Mouse (Mus musculus) hindlimb bud, embryonic 11.5 days (tissue): ENCODE measurements around the gene Adgre4.
"Not testable (repeated sequence)": the region's sequence is repeated elsewhere in the genome, so short reads cannot be mapped to it uniquely, and the experiment has no call there.

Experiments used
- DNase-seq: peaks from one replicate; pipeline ENCODE4 v3.0.0-alpha.2; 2012; ENCODE audit warnings: low read depth, low spot score; ENCODE audit errors: extremely low spot score

The Adgre4 gene

DNA sequence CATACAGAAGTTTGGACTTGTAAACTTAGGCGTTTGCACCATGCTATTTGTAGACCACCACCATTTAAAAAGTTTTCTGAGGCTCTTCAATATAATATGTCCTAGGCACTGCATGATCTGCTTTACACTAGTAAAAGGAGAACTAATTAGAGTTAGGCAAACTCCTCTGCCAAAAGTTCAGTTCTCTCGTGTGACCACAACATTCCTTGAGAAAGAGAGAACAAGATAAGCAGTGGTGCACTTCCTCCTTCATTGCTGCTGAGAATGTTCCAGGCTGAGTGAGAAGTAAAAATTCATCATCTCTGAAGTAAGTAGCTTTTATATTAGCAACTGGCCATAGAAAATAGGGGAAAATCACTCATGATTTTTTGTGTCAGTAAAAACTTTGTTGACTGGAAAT lies at the start of gene Adgre4:
Gene Adgre4, plus strand, starts transcription at position 199 of the 400 bp plus-strand sequence.
- DNase-seq = no peak

GRCm38 (mm10) chr17:55702161-55702820 lies 47.5 kb upstream of the Adgre4 start:
- DNase-seq = peak; percentile 62

- DNase-seq = no peak
Observed at GRCm38 (mm10) chr17:55702865-55703264, 46.9 kb upstream of the Adgre4 start.

DNA sequence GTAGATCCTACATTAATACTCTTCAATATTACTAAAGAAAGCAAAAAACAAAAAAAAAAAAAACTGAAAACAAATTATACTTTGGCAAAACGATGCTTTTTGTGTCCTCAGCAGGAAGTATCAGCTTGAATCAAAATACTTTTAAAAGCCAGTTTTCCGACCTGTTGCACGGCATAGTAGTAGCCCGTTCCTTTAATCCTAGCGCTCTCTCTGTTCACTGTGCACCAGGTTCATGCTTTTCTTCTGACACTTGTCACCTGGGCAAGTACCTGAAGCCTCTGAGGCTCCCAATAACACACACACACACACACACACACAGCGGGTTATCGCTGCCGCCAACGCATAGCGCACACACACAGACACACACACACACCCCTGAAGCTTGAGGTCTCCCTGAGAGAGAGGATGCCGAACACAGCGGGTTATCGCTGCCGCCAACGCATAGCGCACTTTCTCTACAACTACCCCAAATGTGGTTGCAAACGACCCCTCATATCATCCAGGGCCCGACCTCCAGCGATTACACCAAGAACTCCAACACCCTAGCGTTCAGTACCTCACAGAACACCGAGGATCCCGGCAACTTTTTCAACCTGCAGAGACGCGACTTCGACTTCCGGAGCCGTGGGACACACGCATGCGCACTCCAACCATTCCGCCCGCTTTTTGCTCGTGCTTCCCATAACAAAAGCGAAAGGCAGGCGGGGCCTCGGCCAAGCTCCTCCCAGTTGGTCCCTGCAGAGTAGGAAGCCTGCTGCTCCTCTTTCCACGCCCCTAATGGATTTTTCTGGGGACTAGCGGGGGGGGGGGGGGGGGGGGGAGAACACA lies 37.6 kb upstream of the Adgre4 start, which contains the start of gene Pot1b:
Gene Pot1b, minus strand, starts transcription at position 645 of the 828 bp plus-strand sequence.
- DNase-seq = peak; percentile 92

GRCm38 (mm10) chr17:55721270-55721669 lies 28.5 kb upstream of the Adgre4 start:
- DNase-seq = no peak

GRCm38 (mm10) chr17:55722250-55722649 lies 27.5 kb upstream of the Adgre4 start:
- DNase-seq = no peak

- DNase-seq = no peak
Observed at GRCm38 (mm10) chr17:55726193-55726592, 23.6 kb upstream of the Adgre4 start.

GRCm38 (mm10) chr17:55736675-55737074 lies 13.1 kb upstream of the Adgre4 start:
- DNase-seq = no peak

- DNase-seq = no peak
Observed at GRCm38 (mm10) chr17:55751170-55751569, 1.4 kb downstream of the Adgre4 start.

- no peak for DNase-seq
Observed at GRCm38 (mm10) chr17:55813642-55814041, 63.9 kb downstream of the Adgre4 start.

GRCm38 (mm10) chr17:55816853-55817252 lies 67.1 kb downstream of the Adgre4 start:
- DNase-seq = no peak

- no peak for DNase-seq
Observed at GRCm38 (mm10) chr17:55821566-55821965, 71.8 kb downstream of the Adgre4 start.

- no peak for DNase-seq
Observed at GRCm38 (mm10) chr17:55843067-55843466, 93.3 kb downstream of the Adgre4 start.

DNA sequence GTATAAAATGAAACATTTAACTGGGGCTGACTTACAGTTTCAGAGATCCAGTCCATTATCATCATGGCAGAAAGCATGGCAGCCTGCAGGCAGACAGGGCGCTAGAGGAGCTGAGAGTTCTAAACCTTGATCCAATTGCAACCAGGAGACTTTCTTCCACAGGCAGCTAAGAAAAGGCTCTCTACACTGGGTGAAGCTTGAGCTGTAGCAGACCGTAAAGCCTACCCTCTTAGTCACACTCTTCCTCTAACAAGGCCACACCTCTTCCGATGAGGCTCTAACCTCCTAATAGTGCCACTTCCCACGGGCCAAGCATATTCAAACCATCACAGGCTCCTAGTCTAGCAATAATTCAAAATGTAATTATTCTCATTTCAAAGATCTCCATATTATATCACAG lies 127.4 kb downstream of the Adgre4 start:
- no peak for DNase-seq

DNA sequence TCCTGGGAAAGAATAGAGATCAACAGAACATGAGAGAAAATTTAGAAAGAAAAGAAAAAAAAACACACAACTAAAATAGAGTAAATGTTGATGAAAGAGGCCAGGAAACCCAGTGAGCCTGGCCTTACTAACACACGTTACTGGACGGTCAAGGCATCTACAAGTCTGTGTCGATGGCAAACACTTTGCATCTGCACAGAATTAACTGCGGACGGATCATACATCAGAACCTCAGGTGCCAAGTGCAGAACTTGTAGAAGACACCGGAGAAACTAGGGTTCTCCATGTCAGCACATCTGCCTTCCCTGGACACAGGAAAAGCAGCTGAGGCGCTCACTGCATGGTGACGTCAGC lies 128.5 kb downstream of the Adgre4 start:
- DNase-seq = not testable (repeated sequence)

- peak; percentile 41 for DNase-seq
Observed at GRCm38 (mm10) chr17:55878636-55879369, 129.0 kb downstream of the Adgre4 start, which contains the start of gene Zfp119a. TSS of gene Zfp119a (minus strand) at chr17:55878930.

DNA sequence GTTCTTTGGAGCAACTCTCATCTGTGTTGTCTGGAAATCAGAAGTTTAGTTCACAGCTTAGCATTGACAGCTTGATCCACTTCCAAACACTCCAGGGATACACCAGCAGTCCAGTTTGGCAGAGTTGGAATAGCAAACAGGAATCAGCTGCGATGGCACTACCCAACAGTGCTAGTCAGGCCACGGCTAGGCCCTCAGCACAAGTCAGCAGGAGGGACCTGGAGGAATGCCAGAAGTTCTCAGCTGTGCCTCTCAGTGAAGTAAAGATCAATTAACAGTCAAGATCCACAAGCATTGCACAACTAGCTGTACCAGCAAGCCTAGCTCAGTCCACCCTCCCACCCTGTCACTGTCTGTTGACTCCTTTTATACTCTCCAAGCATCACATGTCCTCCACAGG lies 133.8 kb downstream of the Adgre4 start:
- no peak for DNase-seq

DNA sequence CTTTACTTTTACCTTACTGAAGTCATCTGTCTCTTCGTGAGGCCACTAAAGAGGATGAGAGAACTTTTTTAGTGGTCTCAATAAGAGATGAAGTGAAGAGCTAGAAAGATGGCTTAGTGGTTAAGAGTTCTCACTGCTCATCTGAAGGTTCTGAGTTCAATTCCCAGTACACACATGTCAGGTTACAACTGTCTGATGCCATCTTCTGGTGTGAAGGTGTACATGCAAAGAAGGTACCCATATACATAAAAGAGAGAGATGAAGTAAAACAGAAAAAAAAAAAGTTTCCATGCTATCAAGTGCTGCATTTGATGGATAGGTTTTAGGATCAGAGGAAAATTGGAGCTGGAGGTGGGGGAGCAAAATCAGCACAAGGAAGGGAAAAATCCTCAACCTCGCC lies 135.1 kb downstream of the Adgre4 start:
- no peak for DNase-seq

DNA sequence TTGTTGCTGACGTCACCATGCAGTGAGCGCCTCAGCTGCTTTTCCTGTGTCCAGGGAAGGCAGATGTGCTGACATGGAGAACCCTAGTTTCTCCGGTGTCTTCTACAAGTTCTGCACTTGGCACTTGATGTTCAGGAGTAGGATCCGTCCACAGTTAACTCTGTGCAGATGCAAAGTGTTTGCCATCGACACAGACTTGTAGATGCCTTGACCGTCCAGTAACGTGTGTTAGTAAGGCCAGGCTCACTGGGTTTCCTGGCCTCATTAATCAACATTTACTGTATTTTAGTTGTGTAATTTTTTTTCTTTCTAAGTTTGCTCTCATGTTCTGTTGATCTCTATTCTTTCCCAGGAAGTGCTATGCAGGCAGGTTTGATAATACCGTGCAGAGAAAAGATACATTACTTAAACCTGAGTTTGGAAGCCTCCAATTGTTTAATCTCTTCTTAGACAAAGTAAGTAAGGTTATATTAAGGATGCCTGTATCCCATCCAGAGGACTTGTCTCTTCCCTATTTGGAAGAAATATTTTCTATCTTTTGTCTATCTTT lies 142.7 kb downstream of the Adgre4 start:
- DNase-seq = peak; percentile 10

DNA sequence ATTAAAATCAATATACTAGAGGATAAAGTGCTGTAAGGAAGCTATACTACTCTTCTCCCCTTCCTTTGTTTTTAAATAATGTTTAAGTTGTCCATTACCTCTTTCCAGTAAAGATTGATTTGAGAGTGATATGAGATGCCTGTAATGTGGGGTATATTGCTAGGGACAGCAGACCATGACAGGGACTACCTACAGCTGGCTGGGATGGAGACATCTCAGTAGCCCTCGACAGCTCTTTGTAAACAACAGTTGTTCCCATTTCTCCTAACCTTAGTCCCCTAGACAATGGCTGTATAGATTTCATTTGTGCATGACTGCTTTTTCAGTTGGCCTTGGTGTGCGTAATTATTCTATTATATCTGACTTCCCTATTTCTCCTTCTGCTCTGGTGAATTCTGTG lies 153.3 kb downstream of the Adgre4 start:
- DNase-seq = no peak
